In the genomic region with DNA sequence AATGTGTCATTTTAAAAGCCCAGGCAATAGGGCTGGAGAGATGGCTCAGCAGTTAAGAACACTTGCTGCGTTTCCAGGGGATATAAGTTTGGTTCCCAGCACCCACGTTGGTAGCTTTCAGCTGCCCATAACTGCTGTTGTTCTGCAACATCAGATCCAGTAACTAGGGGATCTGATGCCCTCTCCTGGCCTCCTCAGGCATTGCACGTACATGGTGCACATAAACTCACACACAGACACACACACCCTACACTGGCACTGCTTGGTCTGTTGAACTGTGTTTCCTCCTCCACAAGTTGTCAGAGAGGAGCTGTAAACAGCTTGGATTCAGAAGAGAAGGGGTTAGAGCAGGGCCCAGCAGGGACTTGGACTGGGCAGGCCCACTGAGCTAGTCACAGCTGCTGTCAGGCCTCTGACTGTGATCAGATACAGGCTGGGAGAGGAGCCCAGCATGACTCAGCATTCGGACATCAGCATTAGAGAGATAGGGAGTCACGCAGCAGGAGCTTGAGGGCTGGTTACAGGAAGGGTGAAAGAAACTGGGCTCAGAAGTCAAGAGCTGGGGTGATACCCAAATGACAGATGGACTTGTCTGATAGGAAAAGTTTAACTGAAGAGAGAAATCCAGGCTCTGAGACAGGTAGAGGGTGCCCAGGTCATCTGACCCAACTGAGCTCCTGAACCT, we compare ENCODE assay signal across 10 mouse cellular contexts.
DNase-seq lines count a peak whose midpoint lies in the region; ATAC-seq and TF ChIP-seq lines count a peak whose summit lies in the region.
"Had no signal": no experiment of that assay in that cellular context is flagged by ENCODE, and none has a peak within 500 bp of the region (broad histone marks: within the 10 kb centered on the region; RNA-seq: fewer than 3 reads in every experiment).

No protein-coding gene starts in this region.

- intact Hi-C loops in left cerebral cortex, postnatal 25 days (cut with DNase I) = no loop called here

- no peaks in the 10 kb centered on the region for H3K27me3 ChIP-seq in hindbrain, postnatal 0 days (ENCODE audit: insufficient read depth, low read length)
- no peaks in the 10 kb centered on the region for H3K27me3 ChIP-seq in hindbrain, embryonic 14.5 days (ENCODE audit: control insufficient read depth, insufficient read depth, low read length)
- no peaks in the 10 kb centered on the region for H3K27me3 ChIP-seq in liver, embryonic 15.5 days
- H3K27me3 ChIP-seq: embryonic facial prominence, embryonic 15.5 days had no signal

- no peaks in the 10 kb centered on the region for H3K36me3 ChIP-seq in hindbrain, postnatal 0 days (ENCODE audit: insufficient read depth, low read length)
- H3K36me3 ChIP-seq in hindbrain, embryonic 14.5 days (replicated peaks; ENCODE audit: control insufficient read depth, insufficient read depth) = no peaks in the 10 kb centered on the region
- H3K36me3 ChIP-seq in liver, embryonic 15.5 days (replicated peaks) = peaks cover 43% of the 10 kb centered on the region

- H3K4me2 ChIP-seq in hindbrain, postnatal 0 days (ENCODE audit: low read depth, low read length) = no peak overlapping the region
- H3K4me2 ChIP-seq in hindbrain, embryonic 14.5 days (replicated peaks) = no peak overlapping the region
- peak overlapping the region; percentile 25; the same call in 1 of the 2 replicates for H3K4me2 ChIP-seq in liver, embryonic 15.5 days
- H3K4me2 ChIP-seq: embryonic facial prominence, embryonic 15.5 days had no signal

- no peak for ATAC-seq in hindbrain, postnatal 0 days
- ATAC-seq in hindbrain, embryonic 14.5 days (ENCODE audit: low FRiP score) = no peak
- ATAC-seq in liver, embryonic 15.5 days (ENCODE audit: insufficient read depth) = peak; percentile 87
- ATAC-seq: hindbrain, embryonic 16.5 days had no signal

- no peak overlapping the region for H3K4me3 ChIP-seq in hindbrain, postnatal 0 days (ENCODE audit: low read length)
- H3K4me3 ChIP-seq in hindbrain, embryonic 14.5 days (replicated peaks; ENCODE audit: low read length) = no peak overlapping the region
- H3K4me3 ChIP-seq in liver, embryonic 15.5 days (replicated peaks) = no peak overlapping the region
- H3K4me3 ChIP-seq: embryonic facial prominence, embryonic 15.5 days had no signal

- H3K9ac ChIP-seq in hindbrain, postnatal 0 days (replicated peaks; ENCODE audit: low read length) = no peak overlapping the region
- no peak overlapping the region for H3K9ac ChIP-seq in hindbrain, embryonic 14.5 days
- H3K9ac ChIP-seq in liver, embryonic 15.5 days = no peak overlapping the region
- H3K9ac ChIP-seq: embryonic facial prominence, embryonic 15.5 days had no signal

- peak; percentile 37 for TF ChIP-seq CTCF in hindbrain, postnatal 0 days (IDR thresholded peaks at IDR 0.05; ENCODE audit: low read depth)

- H3K9me3 ChIP-seq in hindbrain, postnatal 0 days (ENCODE audit: low read length) = no peaks in the 10 kb centered on the region
- 0 out of 2 replicates have a peak, but pooled peaks cover 4% of the 10 kb centered on the region for H3K9me3 ChIP-seq in hindbrain, embryonic 14.5 days (ENCODE audit: control insufficient read depth, low read length)
- H3K9me3 ChIP-seq in liver, embryonic 15.5 days (replicated peaks) = no peaks in the 10 kb centered on the region; the same call in 1 of the 2 replicates

- no peaks in the 10 kb centered on the region for H3K4me1 ChIP-seq in hindbrain, postnatal 0 days (ENCODE audit: insufficient read depth, low read length)
- no peaks in the 10 kb centered on the region for H3K4me1 ChIP-seq in hindbrain, embryonic 14.5 days (replicated peaks; ENCODE audit: control insufficient read depth, insufficient read depth, low read length)
- H3K4me1 ChIP-seq in liver, embryonic 15.5 days (replicated peaks) = peaks cover 27% of the 10 kb centered on the region

- WGBS in hindbrain, postnatal 0 days = 90% methylated on average over 5 of the region's 5 CpGs
- WGBS in hindbrain, embryonic 14.5 days = 93% methylated on average over 5 of the region's 5 CpGs
- 63% methylated on average over 5 of the region's 5 CpGs for WGBS in liver, embryonic 15.5 days (ENCODE audit: insufficient replicate concordance)

- no peak for DNase-seq in hindbrain, postnatal 0 days (ENCODE audit: low spot score)
- no peak for DNase-seq in hindbrain, embryonic 14.5 days (ENCODE audit: low spot score)
- DNase-seq in CD8-positive naive resting alpha-beta T cell, adult 2 months (ENCODE audit: low read depth in 2 of 2, low spot score in 2 of 2) = peak; percentile 13 to 18
- peak; percentile 73 to 74 for DNase-seq in adrenal gland, postnatal 36 days
- no peak for DNase-seq in cerebellum, postnatal 10 days
- DNase-seq in left cerebral cortex, postnatal 25 days (ENCODE audit: low spot score in 2 of 2) = no peak
- no peak for DNase-seq in retina, postnatal 1 day

- no peak overlapping the region for H3K27ac ChIP-seq in hindbrain, postnatal 0 days
- H3K27ac ChIP-seq in hindbrain, embryonic 14.5 days = no peak overlapping the region
- H3K27ac ChIP-seq in liver, embryonic 15.5 days (replicated peaks) = peak overlapping the region; percentile 35
- H3K27ac ChIP-seq: embryonic facial prominence, embryonic 15.5 days had no signal

Comparison
In these comparisons a context has a peak if more than half of its experiments do, and no peak if none do; other contexts are left out.
1. DNase-seq: peak in CD8-positive naive resting alpha-beta T cell, adult 2 months (2 of 2) and adrenal gland, postnatal 36 days (2 of 2); none in hindbrain, postnatal 0 days (single experiment), hindbrain, embryonic 14.5 days (single experiment), cerebellum, postnatal 10 days (0 of 2), left cerebral cortex, postnatal 25 days (0 of 2) and retina, postnatal 1 day (single experiment).